In genomic region chr5:113310377-113311003, GRCm38 (mm10) we compare ENCODE assay signal across 8 mouse cellular contexts. TPM values are rescaled to one million over a fixed set of nuclear protein-coding genes. Genes with fewer than 3 reads are reported as not detected.
A peak's percentile ranks its signal among the peaks of the same experiment; 100 is the strongest.
DNase-seq lines count a peak whose midpoint lies in the region; ATAC-seq and TF ChIP-seq lines count a peak whose summit lies in the region.

Sgsm1 (minus strand) TSS chr5:113310786.

- H3K9ac ChIP-seq in heart, embryonic 12.5 days = peak within 1 kb of the TSS; percentile 56; the same call in 1 of the 2 replicates
- H3K9ac ChIP-seq in kidney, embryonic 16.5 days (replicated peaks; ENCODE audit: low read length) = peak within 1 kb of the TSS; percentile 71
- H3K9ac ChIP-seq in limb, embryonic 15.5 days = peak within 1 kb of the TSS; percentile 51
- peak within 1 kb of the TSS; percentile 94 for H3K9ac ChIP-seq in midbrain, embryonic 16.5 days (ENCODE audit: low read depth, low read length)

- H3K4me3 ChIP-seq in forebrain, embryonic 10.5 days = peak within 1 kb of the TSS; percentile 77
- peak within 1 kb of the TSS; percentile 53 for H3K4me3 ChIP-seq in heart, embryonic 12.5 days
- peak within 1 kb of the TSS; percentile 64 for H3K4me3 ChIP-seq in kidney, embryonic 16.5 days (ENCODE audit: low read length)
- peak within 1 kb of the TSS; percentile 52 for H3K4me3 ChIP-seq in limb, embryonic 15.5 days
- H3K4me3 ChIP-seq in midbrain, embryonic 16.5 days (ENCODE audit: low read depth, low read length) = peak within 1 kb of the TSS; percentile 84
- H3K4me3 ChIP-seq in testis, adult 2 months (ENCODE audit: control insufficient read depth, low read depth, low read length) = peak within 1 kb of the TSS; percentile 6; the same call in 1 of the 2 replicates

- H3K36me3 ChIP-seq in forebrain, embryonic 10.5 days (replicated peaks) = no peaks in the 10 kb centered on the region
- H3K36me3 ChIP-seq in heart, embryonic 12.5 days = no peaks in the 10 kb centered on the region
- no peaks in the 10 kb centered on the region for H3K36me3 ChIP-seq in kidney, embryonic 16.5 days (ENCODE audit: insufficient read depth, low read length)
- no peaks in the 10 kb centered on the region for H3K36me3 ChIP-seq in limb, embryonic 15.5 days
- H3K36me3 ChIP-seq in midbrain, embryonic 16.5 days (ENCODE audit: control insufficient read depth, insufficient read depth, low read length) = no peaks in the 10 kb centered on the region
- no peaks in the 10 kb centered on the region for H3K36me3 ChIP-seq in testis, adult 2 months (ENCODE audit: control insufficient read depth, insufficient read depth, low read length)

- 2% methylated on average over 53 of the region's 53 CpGs for WGBS in forebrain, embryonic 10.5 days
- WGBS in heart, embryonic 12.5 days = 2% methylated on average over 53 of the region's 53 CpGs
- WGBS in kidney, embryonic 16.5 days = 2% methylated on average over 51 of the region's 53 CpGs
- WGBS in limb, embryonic 15.5 days = 3% methylated on average over 53 of the region's 53 CpGs
- WGBS in midbrain, embryonic 16.5 days = 2% methylated on average over 52 of the region's 53 CpGs

- H3K4me2 ChIP-seq in heart, embryonic 12.5 days = peak within 1 kb of the TSS; percentile 89
- peak within 1 kb of the TSS; percentile 93 for H3K4me2 ChIP-seq in kidney, embryonic 16.5 days (replicated peaks; ENCODE audit: low read depth, low read length)
- peak within 1 kb of the TSS; percentile 90 for H3K4me2 ChIP-seq in limb, embryonic 15.5 days
- H3K4me2 ChIP-seq in midbrain, embryonic 16.5 days (ENCODE audit: low read length) = peak within 1 kb of the TSS; percentile 82

- peak; percentile 76 for ATAC-seq in heart, embryonic 12.5 days (ENCODE audit: insufficient number of reproducible peaks, low FRiP score)
- ATAC-seq in kidney, embryonic 16.5 days (ENCODE audit: low FRiP score, low TSS enrichment) = peak; percentile 87
- ATAC-seq in limb, embryonic 15.5 days (ENCODE audit: insufficient number of reproducible peaks, low FRiP score, low TSS enrichment, low read depth) = peak; percentile 68
- ATAC-seq in midbrain, embryonic 16.5 days = peak; percentile 69

- no peak; the same call in 1 of the 2 replicates for TF ChIP-seq CTCF in testis, adult 2 months (IDR thresholded peaks at IDR 0.05; ENCODE audit: control insufficient read depth, insufficient read depth, insufficient replicate concordance, low read depth, low read length)

- H3K4me1 ChIP-seq in forebrain, embryonic 10.5 days = peaks cover 55% of the 10 kb centered on the region
- H3K4me1 ChIP-seq in heart, embryonic 12.5 days (replicated peaks) = peaks cover 16% of the 10 kb centered on the region; the same call in 1 of the 2 replicates
- H3K4me1 ChIP-seq in kidney, embryonic 16.5 days (ENCODE audit: insufficient read depth, low read length) = peaks cover 16% of the 10 kb centered on the region
- H3K4me1 ChIP-seq in limb, embryonic 15.5 days = peaks cover 20% of the 10 kb centered on the region
- peaks cover 40% of the 10 kb centered on the region for H3K4me1 ChIP-seq in midbrain, embryonic 16.5 days (ENCODE audit: control insufficient read depth, insufficient read depth, low read length)
- H3K4me1 ChIP-seq in testis, adult 2 months (ENCODE audit: control insufficient read depth, insufficient read depth, low read length) = peaks cover 13% of the 10 kb centered on the region

- H3K27me3 ChIP-seq in forebrain, embryonic 10.5 days (ENCODE audit: poor library complexity, severe bottlenecking) = peaks cover 77% of the 10 kb centered on the region
- H3K27me3 ChIP-seq in heart, embryonic 12.5 days (replicated peaks) = peaks cover 84% of the 10 kb centered on the region
- peaks cover 18% of the 10 kb centered on the region; the same call in 1 of the 2 replicates for H3K27me3 ChIP-seq in kidney, embryonic 16.5 days (ENCODE audit: insufficient read depth, low read length)
- peaks cover 67% of the 10 kb centered on the region for H3K27me3 ChIP-seq in limb, embryonic 15.5 days
- no peaks in the 10 kb centered on the region for H3K27me3 ChIP-seq in midbrain, embryonic 16.5 days (ENCODE audit: control insufficient read depth, insufficient read depth, low read depth, low read length)
- no peaks in the 10 kb centered on the region for H3K27me3 ChIP-seq in testis, adult 2 months (ENCODE audit: control insufficient read depth, insufficient read depth, low read length)

- no peak for TF ChIP-seq POLR2A in testis, adult 2 months (IDR thresholded peaks at IDR 0.05; ENCODE audit: control insufficient read depth, low read depth, low read length)

- peak within 1 kb of the TSS; percentile 85 for H3K27ac ChIP-seq in forebrain, embryonic 10.5 days
- H3K27ac ChIP-seq in heart, embryonic 12.5 days (ENCODE audit: poor library complexity, severe bottlenecking) = no peak within 1 kb of the TSS
- H3K27ac ChIP-seq in kidney, embryonic 16.5 days (ENCODE audit: low read length) = no peak within 1 kb of the TSS
- no peak within 1 kb of the TSS for H3K27ac ChIP-seq in limb, embryonic 15.5 days
- H3K27ac ChIP-seq in midbrain, embryonic 16.5 days (ENCODE audit: low read length) = peak within 1 kb of the TSS; percentile 95
- no peak within 1 kb of the TSS for H3K27ac ChIP-seq in testis, adult 2 months (ENCODE audit: control insufficient read depth, insufficient read depth, low read depth, low read length)

- peak; percentile 26 for DNase-seq in ovary, postnatal 10 days (ENCODE audit: low spot score)
- DNase-seq in ovary, adult 18-20 months (ENCODE audit: low spot score) = no peak
- DNase-seq in forebrain, embryonic 10.5 days (ENCODE audit: extremely low spot score, low spot score) = peak; percentile 82

- H3K9me3 ChIP-seq in forebrain, embryonic 10.5 days = peaks cover 10% of the 10 kb centered on the region
- peaks cover 4% of the 10 kb centered on the region; the same call in 1 of the 2 replicates for H3K9me3 ChIP-seq in heart, embryonic 12.5 days (replicated peaks)
- peaks cover 6% of the 10 kb centered on the region; the same call in 1 of the 2 replicates for H3K9me3 ChIP-seq in kidney, embryonic 16.5 days (ENCODE audit: low read length)
- H3K9me3 ChIP-seq in limb, embryonic 15.5 days = peaks cover 3% of the 10 kb centered on the region; the same call in 1 of the 2 replicates
- H3K9me3 ChIP-seq in midbrain, embryonic 16.5 days (replicated peaks; ENCODE audit: control insufficient read depth, low read length, poor library complexity, severe bottlenecking) = no peaks in the 10 kb centered on the region

RNA-seq across cellular contexts. Expression of gene Sgsm1, which starts in this region (rescaled TPM):
- polyA plus RNA-seq in forebrain, embryonic 10.5 days (2016; fragmentation: Nextera tagmentation; extraction: Ambion mirVana) = 15.5 and 18.2 TPM in 2 replicates
- 2.4 and 3.0 TPM in 2 replicates for polyA plus RNA-seq in heart, embryonic 12.5 days (2016; fragmentation: Nextera tagmentation; extraction: Ambion mirVana)
- polyA plus RNA-seq in kidney, embryonic 16.5 days (2015; fragmentation: Nextera tagmentation; extraction: Ambion mirVana) = 6.1 and 8.1 TPM in 2 replicates
- 2.0 and 2.1 TPM in 2 replicates for polyA plus RNA-seq in limb, embryonic 15.5 days (2015; fragmentation: Nextera tagmentation; extraction: Ambion mirVana)
- polyA plus RNA-seq in midbrain, embryonic 16.5 days (2015; fragmentation: Nextera tagmentation; extraction: Ambion mirVana) = 27.5 and 29.4 TPM in 2 replicates
- polyA plus RNA-seq in testis, adult 2 months (2012; rRNA removed) = 1.8 and 2.2 TPM in 2 replicates

Comparison
In these comparisons a context has a peak if more than half of its experiments do, and no peak if none do; other contexts are left out.
1. H3K27ac ChIP-seq: peak in forebrain, embryonic 10.5 days (single experiment) and midbrain, embryonic 16.5 days (single experiment); none in heart, embryonic 12.5 days (single experiment), kidney, embryonic 16.5 days (single experiment), limb, embryonic 15.5 days (single experiment) and testis, adult 2 months (single experiment).
2. H3K4me3 ChIP-seq: peak in every context shown above with its lines; median percentile 84 in midbrain, embryonic 16.5 days; 77 in forebrain, embryonic 10.5 days; 64 in kidney, embryonic 16.5 days; 53 in heart, embryonic 12.5 days; 52 in limb, embryonic 15.5 days; 6 in testis, adult 2 months.
3. Peak in every context shown above with its lines, with median percentiles within 50 percentile points of each other: ATAC-seq, H3K4me2 ChIP-seq and H3K9ac ChIP-seq.